Mouse (Mus musculus) small intestine, adult 2 months (tissue): ENCODE data around the gene Opn4.

ENCODE experiments used
- CTCF ChIP-seq: fragments of 200-500 bp; IDR thresholded peaks from 2 replicates; pipeline ENCODE4 v1.5.1; 2012; ENCODE audit warnings: low read depth, mild to moderate bottlenecking, control low read depth, inconsistent platforms, low read length, moderate library complexity, mixed read lengths; ENCODE audit not compliant: insufficient replicate concordance, insufficient read length; ENCODE audit errors: extremely low read depth
- POLR2A ChIP-seq: fragments of 200-500 bp; IDR thresholded peaks from 2 replicates; pipeline ENCODE4 v1.6.1; 2012; ENCODE audit warnings: low read depth, mild to moderate bottlenecking, control low read depth, inconsistent platforms, low read length, moderate library complexity

DNA sequence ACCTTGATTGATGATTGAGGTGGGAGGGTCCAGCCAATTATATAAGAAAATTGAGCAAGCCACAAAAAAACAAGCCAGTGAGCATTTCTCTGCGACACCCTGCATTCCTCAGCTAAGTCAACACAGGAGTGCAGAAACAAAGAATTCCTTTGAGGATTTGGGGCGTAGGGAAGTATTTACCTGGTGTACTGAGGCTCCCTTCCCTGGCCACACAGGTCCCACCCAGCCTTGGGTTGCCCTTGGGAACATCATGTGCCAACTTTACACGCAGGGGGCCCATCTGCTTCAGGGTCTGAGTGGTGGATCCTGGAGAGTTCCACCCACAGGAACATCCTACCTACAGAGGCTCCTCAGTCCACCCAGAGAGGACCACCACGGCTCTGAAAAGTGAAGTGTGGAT, 15.7 kb upstream of the Opn4 start:
- TF ChIP-seq CTCF (no peak), POLR2A (no peak)
